Mouse (Mus musculus) hindbrain, embryonic 15.5 days (tissue): Measurements from ENCODE around the gene Marc2. TPM values are rescaled to one million over a fixed set of nuclear protein-coding genes. Genes with fewer than 3 reads are reported as not detected.

Source experiments
- ATAC-seq: fragments of 200-750 bp; cut with Nextera tagmentation; 2 replicates; pipeline ENCODE4 v1.8.0; 2017; ENCODE audit warnings: low read depth, moderate number of reproducible peaks, moderate TSS enrichment; ENCODE audit not compliant: low FRiP score
- H3K27ac ChIP-seq: fragments of 300-500 bp; sonication (generic); replicated peaks from 2 replicates; pipeline ENCODE4 v1.5.1; 2015; ENCODE audit warnings: mild to moderate bottlenecking, inconsistent platforms
- H3K27me3 ChIP-seq: fragments of 300-500 bp; sonication (generic); 2 replicates; pipeline ENCODE4 v1.6.1; 2015; ENCODE audit warnings: control low read depth, inconsistent platforms
- H3K36me3 ChIP-seq: fragments of 300-500 bp; sonication (generic); 2 replicates; pipeline ENCODE4 v1.6.1; 2015; ENCODE audit warnings: control low read depth, inconsistent platforms
- H3K4me1 ChIP-seq: fragments of 300-500 bp; sonication (generic); replicated peaks from 2 replicates; pipeline ENCODE4 v1.6.1; 2015; ENCODE audit warnings: control low read depth, inconsistent platforms
- H3K4me2 ChIP-seq: fragments of 300-500 bp; sonication (generic); 2 replicates; pipeline ENCODE4 v1.6.1; 2015; ENCODE audit warnings: moderate library complexity, mild to moderate bottlenecking, inconsistent platforms
- H3K4me3 ChIP-seq: fragments of 300-500 bp; sonication (generic); 2 replicates; pipeline ENCODE4 v1.5.1; 2015; ENCODE audit warnings: mild to moderate bottlenecking, inconsistent platforms
- H3K9ac ChIP-seq: fragments of 300-500 bp; sonication (generic); 2 replicates; pipeline ENCODE4 v1.6.1; 2015; ENCODE audit warnings: inconsistent platforms
- H3K9me3 ChIP-seq: fragments of 300-500 bp; sonication (generic); 2 replicates; pipeline ENCODE4 v1.6.1; 2016; ENCODE audit warnings: control low read depth, inconsistent platforms
- WGBS: fragments of 180-500 bp; shearing (Covaris S2); methylation state at CpG from one replicate; pipeline ENCODE4 v1.1.7; 2015; 5-methylcytosine and 5-hydroxymethylcytosine counted together
- polyA plus RNA-seq: library from polyadenylated mRNA; unstranded; fragments of >200 nt; fragmentation: Nextera tagmentation; extraction: Ambion mirVana; gene quantifications from 2 replicates; pipeline ENCODE4 v1.2.1, GENCODE M21; 2015

The Marc2 gene
- polyA plus RNA-seq, 1 experiment from 2014 or later: 114 TPM

DNA sequence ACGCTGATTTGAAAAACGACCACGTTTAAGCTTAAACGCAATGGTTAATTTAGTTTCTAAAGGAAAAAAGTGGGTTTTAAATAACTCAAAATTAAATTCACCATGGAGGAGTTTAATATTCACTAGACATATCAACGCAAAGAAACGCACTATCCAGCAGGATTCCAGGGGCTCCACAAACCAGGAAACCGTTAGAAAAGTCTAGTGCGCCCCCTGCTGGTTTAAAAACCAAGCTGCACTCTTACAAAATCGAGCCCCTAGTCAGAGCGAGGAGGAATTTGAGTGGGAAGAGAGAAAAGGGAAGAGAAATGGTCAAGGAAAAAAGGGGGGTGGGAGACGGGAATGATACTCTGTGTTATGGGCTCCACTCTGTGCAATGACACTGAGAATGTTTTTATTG, 21.2 kb downstream of the Marc2 start:
- WGBS: 21% methylated on average over 11 of the region's 11 CpGs
- Histone ChIP-seq H3K36me3 (peaks cover under 1% of the 10 kb centered on the region; the same call in 1 of the 2 replicates), H3K9ac (no peak overlapping the region), H3K4me3 (no peak overlapping the region), H3K27ac (no peak overlapping the region), H3K9me3 (no peaks in the 10 kb centered on the region), H3K4me2 (peak overlapping the region; percentile 39), H3K27me3 (no peaks in the 10 kb centered on the region), H3K4me1 (peaks cover 22% of the 10 kb centered on the region)
- ATAC-seq: peak; percentile 15; the same call in 1 of the 2 replicates

DNA sequence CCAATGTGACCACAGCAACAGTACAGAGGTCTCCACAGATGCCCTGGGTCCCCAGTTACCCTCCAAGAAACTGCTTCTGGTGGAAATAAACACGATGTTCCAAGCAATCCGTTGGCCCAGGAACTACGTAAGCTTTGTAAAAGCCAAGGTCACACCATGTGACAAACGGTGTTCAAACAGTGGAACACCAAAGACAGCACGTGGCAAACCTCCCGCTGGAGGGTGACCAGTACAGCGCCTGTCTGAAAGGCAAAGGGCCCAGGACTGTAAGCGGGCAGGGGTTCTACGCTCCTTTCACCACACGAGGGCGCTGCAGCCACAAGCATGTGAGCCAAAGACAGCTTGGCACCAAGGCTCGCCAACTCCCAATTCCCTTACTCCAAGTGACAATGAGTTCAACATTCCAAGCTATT, 21.8 kb downstream of the Marc2 start:
- Histone ChIP-seq H3K4me1 (peaks cover 22% of the 10 kb centered on the region), H3K27ac (no peak overlapping the region), H3K9me3 (no peaks in the 10 kb centered on the region), H3K9ac (no peak overlapping the region), H3K27me3 (no peaks in the 10 kb centered on the region), H3K36me3 (0 out of 2 replicates have a peak, but pooled peaks cover 4% of the 10 kb centered on the region), H3K4me2 (peak overlapping the region; percentile 39), H3K4me3 (no peak overlapping the region)
- 4% methylated on average over 12 of the region's 12 CpGs for WGBS
- peak; percentile 77 for ATAC-seq

DNA sequence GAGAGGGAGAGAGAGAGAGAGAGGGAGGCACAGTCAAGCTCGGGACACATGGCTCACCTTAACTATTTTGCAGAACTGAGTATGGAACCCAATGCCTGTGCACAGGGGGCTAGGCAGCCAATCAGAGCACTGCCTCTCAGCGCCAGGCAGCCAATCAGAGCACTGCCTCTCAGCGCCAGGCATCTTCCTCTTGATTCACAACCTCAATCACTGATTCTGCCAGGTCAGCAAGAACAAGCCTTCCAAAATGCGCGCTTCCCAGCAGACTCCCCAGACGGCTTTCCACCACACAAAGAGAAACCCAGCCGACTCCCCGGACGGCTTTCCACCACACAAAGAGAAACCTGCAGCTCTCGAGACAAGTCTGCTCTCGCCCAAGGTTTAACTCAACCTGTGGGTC, 23.6 kb downstream of the Marc2 start:
- H3K4me2 ChIP-seq: peak overlapping the region; percentile 46
- H3K27me3 ChIP-seq: no peaks in the 10 kb centered on the region
- no peaks in the 10 kb centered on the region for H3K9me3 ChIP-seq
- H3K27ac ChIP-seq: no peak overlapping the region
- ATAC-seq: no peak
- no peak overlapping the region for H3K9ac ChIP-seq
- 0 out of 2 replicates have a peak overlapping the region, but pooled peaks have one; percentile 11 for H3K4me3 ChIP-seq
- WGBS: 14% methylated on average over 11 of the region's 11 CpGs
- peaks cover 22% of the 10 kb centered on the region for H3K4me1 ChIP-seq
- H3K36me3 ChIP-seq: peaks cover 17% of the 10 kb centered on the region; the same call in 1 of the 2 replicates

DNA sequence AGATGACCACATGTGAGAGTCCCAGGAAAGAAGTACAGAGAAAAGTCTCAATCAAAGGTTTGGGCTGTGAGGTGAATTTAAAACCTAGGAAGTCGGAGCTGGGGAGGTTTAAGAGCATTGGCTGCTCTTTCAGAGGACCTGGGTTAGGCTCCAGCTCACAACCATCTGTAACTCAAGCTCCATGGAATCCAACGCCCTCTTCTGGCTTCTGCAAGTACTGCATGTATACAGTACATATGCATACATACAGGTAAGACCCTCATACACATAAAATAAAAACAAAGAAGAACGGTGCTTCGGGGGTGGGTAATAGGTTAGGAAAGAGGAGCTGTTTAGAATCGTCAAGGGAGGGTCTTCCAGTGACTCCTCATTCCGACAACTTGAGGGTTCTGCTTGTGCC, 28.5 kb downstream of the Marc2 start:
- no peak overlapping the region for H3K4me3 ChIP-seq
- peaks cover 32% of the 10 kb centered on the region for H3K36me3 ChIP-seq
- no peak overlapping the region for H3K9ac ChIP-seq
- H3K27me3 ChIP-seq: no peaks in the 10 kb centered on the region
- 85% methylated on average over 6 of the region's 6 CpGs for WGBS
- no peak for ATAC-seq
- no peaks in the 10 kb centered on the region for H3K9me3 ChIP-seq
- H3K4me1 ChIP-seq: no peaks in the 10 kb centered on the region
- no peak overlapping the region for H3K4me2 ChIP-seq
- no peak overlapping the region for H3K27ac ChIP-seq

DNA sequence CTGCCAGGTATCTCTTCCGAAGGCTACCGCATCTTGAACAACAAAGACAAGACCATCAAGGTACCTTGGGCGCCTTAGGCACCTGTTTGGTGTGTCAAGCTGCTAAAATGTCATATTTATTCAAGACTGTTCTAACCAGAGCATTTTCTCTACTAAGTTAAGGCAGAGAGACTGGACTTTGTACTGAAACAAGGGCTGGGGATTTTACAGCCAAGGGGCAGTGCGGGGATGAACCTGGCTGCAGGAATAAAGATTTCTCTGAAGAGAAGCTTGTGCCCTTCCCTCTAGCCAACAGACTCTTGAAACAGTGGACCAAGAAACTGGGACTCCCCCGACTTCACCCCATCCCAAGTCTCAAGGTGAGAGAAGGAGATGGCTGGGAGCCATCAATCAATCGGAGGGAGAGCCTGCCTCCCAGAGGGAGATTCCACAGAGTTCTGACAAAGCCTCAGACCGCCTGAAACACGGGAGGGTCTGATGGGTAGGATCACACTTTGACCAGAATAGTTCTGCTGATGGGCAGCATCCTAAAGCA, 34.5 kb downstream of the Marc2 start:
- WGBS: 75% methylated on average over 8 of the region's 8 CpGs
- no peak overlapping the region for H3K27ac ChIP-seq
- peaks cover 13% of the 10 kb centered on the region for H3K36me3 ChIP-seq
- peaks cover 10% of the 10 kb centered on the region for H3K4me1 ChIP-seq
- no peak overlapping the region for H3K9ac ChIP-seq
- no peak overlapping the region for H3K4me2 ChIP-seq
- H3K27me3 ChIP-seq: peaks cover 6% of the 10 kb centered on the region; the same call in 1 of the 2 replicates
- no peak for ATAC-seq
- no peaks in the 10 kb centered on the region for H3K9me3 ChIP-seq
- H3K4me3 ChIP-seq: no peak overlapping the region

DNA sequence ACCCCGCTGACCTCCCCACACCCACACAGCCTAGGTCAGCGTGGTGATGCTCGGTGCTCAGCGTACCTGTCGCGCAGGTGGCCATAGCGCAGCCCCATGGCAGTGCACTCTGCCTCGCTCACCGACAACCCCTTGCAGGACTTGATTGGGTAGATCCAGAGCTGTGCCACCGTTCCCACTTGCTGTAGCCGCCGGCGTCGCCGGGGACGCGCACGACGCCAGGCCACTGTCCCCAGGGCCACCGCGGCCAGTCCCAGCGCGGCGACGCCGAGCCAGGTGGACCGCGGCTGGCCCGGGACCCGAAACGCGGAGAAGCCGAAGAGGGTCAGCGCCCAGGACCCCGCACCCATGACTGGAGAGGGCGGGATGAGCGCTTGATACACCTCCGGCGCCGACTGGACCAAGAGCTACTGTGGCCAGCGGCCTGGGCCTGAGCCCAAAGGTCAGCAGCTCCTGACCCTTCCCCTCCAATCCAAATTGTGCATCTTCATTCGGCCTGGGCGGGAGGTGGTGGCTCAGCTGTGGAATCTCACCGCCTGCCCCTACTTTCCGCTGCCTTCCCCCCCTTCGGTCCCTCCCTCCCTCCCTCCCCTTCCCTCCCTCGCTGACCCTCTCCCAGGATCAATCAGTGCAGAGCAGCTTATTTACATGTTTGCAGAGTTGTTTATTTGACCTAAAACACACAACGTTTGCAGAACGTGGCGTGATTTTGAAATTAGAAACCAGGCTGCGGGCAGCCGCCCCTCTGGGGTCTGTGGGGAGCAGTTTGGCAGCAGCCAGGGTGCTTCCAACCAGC, 35.3 kb downstream of the Marc2 start, which contains the start of gene Marc1:
Marc1 (minus strand) TSS at position 534 of the 796 bp plus-strand sequence.
- Histone ChIP-seq H3K9me3 (no peaks in the 10 kb centered on the region), H3K4me1 (peaks cover 10% of the 10 kb centered on the region), H3K27ac (no peak within 1 kb of the TSS), H3K36me3 (peaks cover 13% of the 10 kb centered on the region), H3K4me3 (peak within 1 kb of the TSS; percentile 31), H3K27me3 (peaks cover 6% of the 10 kb centered on the region; the same call in 1 of the 2 replicates), H3K4me2 (peak within 1 kb of the TSS; percentile 71), H3K9ac (peak within 1 kb of the TSS; percentile 5; the same call in 1 of the 2 replicates)
- peak; percentile 71 for ATAC-seq
- 11% methylated on average over 52 of the region's 52 CpGs for WGBS

DNA sequence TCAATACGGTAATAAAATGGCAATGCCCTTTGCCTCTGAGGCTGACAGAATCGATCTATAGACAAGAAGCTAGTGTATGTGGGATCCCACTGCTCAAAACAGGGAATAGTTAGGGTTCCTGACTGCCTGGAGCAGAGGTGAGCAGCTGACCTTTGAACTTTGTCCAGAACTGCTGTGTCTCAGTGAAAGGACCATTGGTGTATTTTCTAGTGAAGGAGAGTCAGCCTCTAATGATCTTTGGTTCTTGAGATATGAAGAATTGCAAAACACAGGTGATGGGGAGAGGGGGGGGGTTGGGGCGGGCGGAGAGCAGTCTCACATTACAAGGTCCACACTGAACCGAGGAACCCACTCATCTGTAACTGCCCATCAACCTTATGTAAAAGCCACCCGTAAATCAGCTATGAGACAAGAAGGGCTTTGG, 36.7 kb downstream of the Marc2 start:
- Histone ChIP-seq H3K27ac (no peak overlapping the region), H3K9me3 (no peaks in the 10 kb centered on the region), H3K9ac (no peak overlapping the region), H3K27me3 (peaks cover 6% of the 10 kb centered on the region; the same call in 1 of the 2 replicates), H3K36me3 (peaks cover 9% of the 10 kb centered on the region; the same call in 1 of the 2 replicates), H3K4me3 (no peak overlapping the region), H3K4me1 (peaks cover 10% of the 10 kb centered on the region), H3K4me2 (no peak overlapping the region)
- 81% methylated on average over 6 of the region's 6 CpGs for WGBS
- ATAC-seq: no peak

DNA sequence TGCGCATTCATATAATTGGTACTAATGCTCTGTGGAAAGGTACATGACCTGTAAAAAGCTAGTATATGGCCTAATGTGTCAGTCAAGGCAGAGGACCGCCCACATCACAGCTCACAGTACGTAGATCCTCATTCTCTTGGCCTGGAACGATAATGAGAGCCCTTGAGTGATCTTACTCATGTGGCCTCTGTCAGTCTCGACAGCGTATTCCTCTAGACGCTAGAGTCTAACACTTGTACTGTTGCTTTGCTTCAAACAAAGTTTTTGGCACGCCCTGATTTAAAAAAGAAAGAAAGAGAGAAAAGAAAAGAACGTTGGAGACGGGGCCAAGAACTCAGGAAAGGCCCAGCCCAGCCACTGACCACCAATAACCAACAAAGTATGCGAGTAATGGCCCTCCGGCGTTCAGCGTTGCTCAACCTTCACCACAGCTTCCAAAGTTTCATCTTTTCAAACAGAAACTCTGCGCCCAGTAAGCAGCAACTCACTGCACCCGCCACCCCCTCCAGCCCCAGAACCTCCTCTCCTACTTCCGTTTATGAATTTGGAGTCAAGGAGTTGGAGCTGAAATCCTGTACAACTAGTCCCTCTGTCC, 37.7 kb downstream of the Marc2 start:
- H3K4me2 ChIP-seq: no peak overlapping the region
- 90% methylated on average over 17 of the region's 17 CpGs for WGBS
- H3K4me1 ChIP-seq: peaks cover 10% of the 10 kb centered on the region
- ATAC-seq: no peak
- peaks cover 6% of the 10 kb centered on the region; the same call in 1 of the 2 replicates for H3K27me3 ChIP-seq
- H3K36me3 ChIP-seq: peaks cover 3% of the 10 kb centered on the region; the same call in 1 of the 2 replicates
- no peak overlapping the region for H3K9ac ChIP-seq
- H3K9me3 ChIP-seq: no peaks in the 10 kb centered on the region
- H3K4me3 ChIP-seq: no peak overlapping the region
- H3K27ac ChIP-seq: no peak overlapping the region

DNA sequence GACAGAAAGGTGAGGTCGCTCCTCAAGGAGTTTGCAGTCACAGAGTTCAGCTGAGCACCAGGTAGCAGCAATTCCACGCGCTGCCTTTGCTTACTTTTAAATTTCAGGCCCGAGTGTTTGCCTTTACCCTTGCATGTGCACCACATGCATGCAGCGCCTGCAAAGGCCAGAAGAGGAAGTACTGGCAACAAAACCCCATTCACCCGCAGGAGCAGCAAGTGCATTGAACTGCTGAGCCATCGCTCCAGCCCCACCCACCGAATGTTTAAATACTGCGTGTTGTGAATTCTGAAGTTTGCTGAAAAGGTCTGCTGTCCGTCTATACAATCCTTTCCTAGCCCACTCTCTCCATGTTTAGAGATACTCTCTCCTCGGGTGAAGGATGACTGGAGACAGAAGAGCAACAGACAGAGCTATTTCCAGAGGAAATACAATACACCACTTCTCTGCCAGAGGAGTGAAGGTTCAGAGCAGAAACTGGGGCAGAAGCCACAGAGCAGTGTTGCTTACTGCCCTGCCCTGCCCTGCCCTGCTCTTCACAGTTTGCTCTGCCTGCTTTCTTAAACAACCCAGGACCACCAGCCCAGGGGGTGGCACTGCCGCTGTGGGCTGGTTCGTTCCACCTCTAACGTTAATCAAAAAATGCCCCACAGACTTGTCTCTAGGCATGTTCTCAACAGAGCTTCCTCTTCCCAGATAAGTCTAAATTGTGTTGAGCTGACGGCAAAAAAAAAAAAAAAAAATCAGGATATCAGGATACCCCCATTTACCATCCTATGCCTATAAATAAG, 38.4 kb downstream of the Marc2 start:
- ATAC-seq: no peak
- 64% methylated on average over 15 of the region's 15 CpGs for WGBS

DNA sequence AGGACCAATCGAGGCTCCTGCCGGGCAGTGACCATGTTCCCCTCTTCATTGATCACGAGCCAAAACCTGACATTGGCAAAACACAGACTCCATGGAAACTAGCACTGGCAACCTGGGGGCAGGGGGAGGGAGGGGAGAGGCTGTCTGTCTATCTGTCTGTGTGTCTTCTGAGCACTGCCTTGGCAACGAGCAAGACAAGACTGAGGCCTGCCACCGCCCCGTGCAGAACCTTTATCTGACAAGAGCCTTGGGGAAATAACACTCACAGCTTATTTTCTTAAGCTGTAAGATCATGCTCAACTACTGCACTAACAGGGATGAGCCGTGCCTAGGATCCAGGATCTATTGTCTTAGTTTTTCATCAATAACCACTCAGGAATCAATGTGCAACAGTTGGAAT, 39.1 kb downstream of the Marc2 start:
- Histone ChIP-seq H3K4me1 (peaks cover 10% of the 10 kb centered on the region), H3K36me3 (no peaks in the 10 kb centered on the region), H3K9ac (no peak overlapping the region), H3K4me2 (no peak overlapping the region), H3K4me3 (no peak overlapping the region), H3K27ac (no peak overlapping the region), H3K9me3 (no peaks in the 10 kb centered on the region), H3K27me3 (peaks cover 6% of the 10 kb centered on the region; the same call in 1 of the 2 replicates)
- WGBS: 71% methylated on average over 7 of the region's 7 CpGs
- no peak for ATAC-seq

More for the DNA sequence above, 38.4 kb downstream of the Marc2 start:
- H3K4me3 ChIP-seq: no peak overlapping the region
- H3K9me3 ChIP-seq: no peaks in the 10 kb centered on the region
- H3K27me3 ChIP-seq: peaks cover 6% of the 10 kb centered on the region; the same call in 1 of the 2 replicates
- no peak overlapping the region for H3K9ac ChIP-seq
- peaks cover 10% of the 10 kb centered on the region for H3K4me1 ChIP-seq
- H3K36me3 ChIP-seq: no peaks in the 10 kb centered on the region; the same call in 1 of the 2 replicates
- no peak overlapping the region for H3K4me2 ChIP-seq
- H3K27ac ChIP-seq: no peak overlapping the region

DNA sequence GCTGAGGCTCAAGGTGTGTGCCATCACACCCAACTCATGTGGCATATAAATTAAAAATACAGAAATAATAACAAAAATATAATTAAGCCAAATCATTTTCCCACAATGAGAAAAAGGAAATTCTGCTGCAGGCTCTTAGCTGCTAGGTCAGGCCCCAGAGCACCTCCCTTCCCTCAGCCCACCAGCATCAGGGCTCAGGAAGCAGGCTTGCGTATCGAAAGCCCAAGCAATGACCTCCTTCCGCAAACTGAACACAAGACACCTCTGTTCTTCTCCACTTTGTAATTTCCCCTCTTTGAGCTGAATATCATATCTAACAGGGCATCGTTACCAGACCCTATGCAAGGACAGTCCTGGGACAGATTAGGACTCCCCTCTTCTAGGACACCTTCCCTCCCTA, 40.5 kb downstream of the Marc2 start:
- no peaks in the 10 kb centered on the region for H3K9me3 ChIP-seq
- H3K4me2 ChIP-seq: no peak overlapping the region
- ATAC-seq: no peak
- H3K27ac ChIP-seq: no peak overlapping the region
- H3K4me1 ChIP-seq: peaks cover 3% of the 10 kb centered on the region
- H3K27me3 ChIP-seq: peaks cover 2% of the 10 kb centered on the region; the same call in 1 of the 2 replicates
- 94% methylated on average over 4 of the region's 4 CpGs for WGBS
- H3K9ac ChIP-seq: no peak overlapping the region
- H3K36me3 ChIP-seq: no peaks in the 10 kb centered on the region
- H3K4me3 ChIP-seq: no peak overlapping the region
